Mouse (Mus musculus) lung, adult 2 months (tissue): ENCODE data around the gene Slc6a9.

Experiments used
- CTCF ChIP-seq: fragments of 200-500 bp; IDR thresholded peaks from 2 replicates; pipeline ENCODE4 v1.5.1; 2011; ENCODE audit warnings: mild to moderate bottlenecking, low read length, control low read depth; ENCODE audit not compliant: insufficient read depth
- POLR2A ChIP-seq: fragments of 200-500 bp; IDR thresholded peaks from 2 replicates; pipeline ENCODE4 v1.6.1; 2011; ENCODE audit warnings: low read depth, mild to moderate bottlenecking, control low read depth, low read length, borderline replicate concordance; ENCODE audit errors: extremely low read depth

GRCm38 (mm10) chr4:117904094-117904493 lies 69.8 kb downstream of the Slc6a9 start:
- TF ChIP-seq CTCF (no peak), POLR2A (no peak)
